Mouse (Mus musculus): ENCODE data around the gene Itgae.

Gene Itgae

DNA sequence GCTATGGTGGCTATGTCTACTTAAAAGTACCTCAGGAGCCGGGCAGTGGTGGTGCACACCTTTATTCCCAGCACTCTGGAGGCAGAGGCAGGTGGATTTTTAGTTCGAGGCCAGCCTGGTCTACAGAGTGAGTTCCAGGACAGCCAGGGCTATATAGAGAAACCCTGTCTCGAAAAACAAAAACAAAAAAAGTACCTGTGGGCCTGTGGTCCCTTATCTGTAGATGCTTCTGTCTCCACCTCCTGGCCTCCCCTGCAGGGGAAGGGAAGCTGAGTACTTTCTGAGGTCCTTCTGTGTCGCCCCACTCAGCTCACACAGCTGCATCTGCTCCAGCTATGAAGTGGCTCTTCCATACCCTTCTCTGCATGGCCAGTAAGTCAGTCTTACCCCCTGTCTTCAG, at the start of gene Itgae:
Gene Itgae, plus strand, starts transcription at position 301 of the 400 bp plus-strand sequence.
- CTCF ChIA-PET, result no interaction called here

DNA sequence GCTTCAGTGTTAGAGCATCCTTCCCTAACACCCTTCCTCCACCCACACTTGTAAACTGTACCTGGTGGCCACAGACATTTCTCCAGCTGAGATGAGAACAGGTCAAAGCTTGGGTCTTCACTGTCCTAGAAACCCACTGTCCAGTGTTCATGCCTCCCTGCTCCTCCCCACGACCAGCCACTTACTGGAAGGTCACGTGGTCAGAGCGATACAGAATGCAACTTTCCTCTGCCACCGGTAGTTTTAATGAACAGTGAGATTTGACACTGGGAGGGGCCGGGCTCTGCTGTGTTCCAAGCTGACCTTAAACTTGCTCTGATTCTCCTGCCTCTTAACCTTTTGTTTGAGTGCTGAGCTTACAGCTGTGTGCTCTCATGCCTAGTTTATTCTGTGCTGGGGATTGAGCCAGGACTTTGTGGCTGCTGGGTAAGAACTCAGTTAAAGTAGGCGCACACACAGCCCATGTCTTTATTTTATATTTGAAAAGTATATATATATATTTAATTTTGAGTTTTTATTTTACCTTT, 46.1 kb upstream of the Itgae start:
- CTCF ChIA-PET, result no interaction called here

DNA sequence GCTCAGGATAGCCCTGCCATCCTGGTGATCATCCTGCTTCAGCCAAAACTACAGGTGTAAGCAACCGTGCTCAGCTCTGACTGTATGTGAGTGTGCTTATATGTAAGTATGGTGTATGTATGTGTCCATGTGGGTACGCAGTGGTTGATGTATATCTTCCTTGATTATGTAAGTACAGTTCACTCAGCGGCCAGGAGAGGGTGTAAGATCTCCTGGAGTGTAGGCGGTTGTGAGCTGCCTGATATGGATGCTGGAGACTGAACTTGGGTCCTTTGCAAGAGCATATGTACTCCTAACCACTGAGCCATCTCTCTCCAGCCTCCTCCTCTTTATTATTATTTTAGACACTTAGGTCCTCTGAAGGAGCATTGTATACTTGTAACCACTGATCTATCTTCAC, 45.6 kb upstream of the Itgae start:
- CTCF ChIA-PET, result no interaction called here

DNA sequence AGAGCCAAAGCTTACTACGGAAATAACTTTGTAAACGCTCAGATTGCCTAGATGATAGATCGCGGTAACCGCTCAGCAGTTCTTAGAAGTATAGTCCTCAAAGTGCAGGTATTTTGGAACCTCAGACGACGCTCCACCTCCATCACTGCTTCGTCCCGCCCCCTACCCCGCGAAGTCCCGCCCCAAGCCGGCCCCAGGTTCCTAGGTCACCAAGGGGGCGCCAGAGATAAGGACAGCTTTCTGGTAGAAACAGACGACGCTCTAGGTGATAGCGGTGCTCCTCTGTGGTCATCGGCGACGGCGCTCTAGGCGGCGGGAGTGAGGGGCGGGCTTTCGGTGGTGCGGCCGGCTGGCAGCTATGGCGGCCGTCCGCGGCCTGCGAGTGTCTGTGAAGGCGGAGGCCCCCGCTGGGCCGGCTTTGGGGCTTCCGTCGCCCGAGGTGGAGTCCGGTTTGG, 42.8 kb upstream of the Itgae start, which contains the start of gene Ncbp3:
Gene Ncbp3, plus strand, starts transcription at position 242 of the 455 bp plus-strand sequence.
- CTCF ChIA-PET, result interaction anchor here (0.6 to 2.1 kb wide), 3 partner anchors 24 to 169 kb away, joined by 4 to 10 read pairs (median 5); no protein-coding TSS in a partner anchor

DNA sequence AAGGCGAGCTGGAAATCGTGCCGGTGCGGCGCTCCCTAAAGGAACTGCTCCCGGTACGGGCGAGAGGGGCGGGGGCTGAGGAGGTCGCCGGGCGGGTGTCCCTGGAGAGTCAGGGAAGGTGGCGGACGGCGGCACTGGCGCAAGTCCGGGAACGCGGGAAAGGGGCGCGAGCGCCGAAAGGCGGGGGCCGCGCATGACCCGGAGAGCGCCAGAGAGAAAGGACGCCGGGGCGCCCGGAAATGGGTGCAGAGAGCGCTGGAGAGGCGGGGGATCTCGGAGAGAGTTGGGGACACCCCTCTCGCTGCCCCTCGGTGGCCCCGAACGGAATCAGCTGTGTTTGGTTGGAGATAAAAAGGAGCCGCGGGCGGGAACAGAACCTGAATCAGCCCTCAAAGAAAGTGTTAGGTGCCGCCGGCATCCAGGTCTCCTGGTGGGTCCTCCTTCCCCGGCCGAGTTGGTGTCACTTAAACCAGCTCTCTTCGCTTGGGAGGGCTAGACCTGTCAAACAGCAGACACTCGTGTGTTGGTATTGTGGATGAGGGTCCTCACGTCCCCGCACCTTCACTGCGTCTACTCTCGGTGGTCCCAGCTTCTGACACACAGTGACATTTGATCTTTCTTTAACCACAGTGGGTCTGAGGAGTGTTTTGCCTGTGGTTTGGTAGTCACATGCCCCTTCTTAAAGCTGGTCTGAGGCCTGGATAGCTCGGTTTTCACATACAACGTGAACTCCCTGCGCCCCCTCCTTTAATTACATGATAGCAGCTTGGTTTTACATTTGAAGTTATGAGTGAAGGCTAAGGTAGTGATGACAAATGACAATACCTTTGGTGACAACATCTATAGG, 42.1 kb upstream of the Itgae start:
- CTCF ChIA-PET, result interaction anchor here (0.5 to 2.1 kb wide), 4 partner anchors 16 to 108 kb away, joined by 4 to 10 read pairs (median 4); no protein-coding TSS in a partner anchor

DNA sequence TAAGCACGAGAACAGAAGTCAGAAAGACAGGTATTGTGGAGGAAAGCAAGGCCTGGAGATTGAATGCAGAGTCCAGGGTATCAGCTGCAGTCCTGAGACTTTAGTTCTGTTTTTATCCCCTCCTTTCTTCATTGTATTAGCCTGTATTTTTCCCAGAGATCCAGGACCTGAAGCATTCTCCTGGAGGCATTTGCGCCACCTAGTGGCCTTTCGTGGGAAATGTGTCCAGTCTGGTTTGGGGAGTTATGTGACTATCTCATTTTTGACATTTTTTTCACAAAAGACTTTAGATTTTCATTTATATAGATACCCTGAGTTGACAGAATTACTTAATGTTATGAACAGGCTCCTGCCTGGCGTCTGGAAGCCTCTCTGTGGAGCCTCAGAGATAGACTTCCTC, 41.0 kb upstream of the Itgae start:
- CTCF ChIA-PET, result interaction anchor here (0.7 to 2.1 kb wide), 2 partner anchors 42 to 622 kb away, joined by 3 to 10 read pairs; no protein-coding TSS in a partner anchor

DNA sequence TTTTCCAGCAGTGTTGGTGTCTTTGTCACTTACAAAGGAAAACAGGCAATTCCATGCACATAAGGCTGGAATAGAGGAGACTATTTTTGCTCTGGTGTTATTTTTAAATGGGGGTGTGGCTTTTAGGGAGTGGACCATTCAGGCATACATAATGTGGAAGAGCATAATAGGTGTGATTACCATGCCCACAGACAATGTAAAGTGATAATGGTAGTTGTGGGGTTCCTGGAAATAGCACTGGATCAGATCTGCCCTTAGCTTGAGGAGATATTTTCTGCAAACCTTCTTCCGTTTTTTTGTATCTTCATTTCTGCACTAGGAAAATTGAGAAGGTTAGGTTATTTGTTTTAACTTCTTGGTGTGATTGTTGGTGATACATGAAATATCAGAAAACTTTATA, 37.6 kb upstream of the Itgae start:
- CTCF ChIA-PET, result interaction anchor here (0.6 kb wide), 1 partner anchor 128 kb away, joined by 3 read pairs; no protein-coding TSS in a partner anchor

DNA sequence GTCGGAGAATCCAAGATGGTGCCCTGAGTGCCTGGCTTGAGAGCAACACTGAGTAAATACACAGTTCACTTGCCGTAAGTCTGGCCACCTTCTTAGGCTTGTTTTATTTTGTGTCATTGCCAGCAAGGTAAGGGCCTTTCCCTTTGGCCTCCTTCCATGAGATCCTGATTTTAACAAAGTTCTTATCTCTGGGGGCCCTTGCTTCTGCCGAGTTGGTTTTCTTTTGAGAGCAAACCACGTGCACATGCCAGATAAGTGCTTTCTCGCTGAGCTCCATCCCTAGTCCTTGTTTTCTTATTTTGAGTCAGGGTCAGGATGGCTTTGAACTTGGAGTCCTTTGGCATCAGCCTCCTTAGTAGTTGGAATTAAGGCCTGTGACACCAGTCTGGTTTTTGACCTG, 32.7 kb upstream of the Itgae start:
- CTCF ChIA-PET, result no interaction called here

DNA sequence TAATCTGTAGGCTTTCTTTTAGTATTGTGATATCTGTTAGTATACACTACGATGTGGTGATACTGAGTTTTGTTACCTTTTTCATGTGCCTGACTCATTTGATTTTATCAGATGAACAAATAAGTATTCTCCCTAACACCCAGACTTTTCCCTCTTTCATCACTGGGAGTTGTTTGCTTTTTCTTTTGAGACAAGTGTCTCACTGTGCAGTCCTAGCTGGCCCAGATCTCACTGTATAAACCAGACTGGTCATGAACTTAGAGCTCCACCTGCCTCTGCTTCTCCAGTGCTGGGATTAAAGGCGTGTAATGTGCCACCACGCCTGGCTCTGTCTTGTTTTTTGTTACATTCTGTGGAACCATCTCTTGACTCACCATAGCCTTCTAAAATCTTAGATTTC, 30.8 kb upstream of the Itgae start:
- CTCF ChIA-PET, result no interaction called here

DNA sequence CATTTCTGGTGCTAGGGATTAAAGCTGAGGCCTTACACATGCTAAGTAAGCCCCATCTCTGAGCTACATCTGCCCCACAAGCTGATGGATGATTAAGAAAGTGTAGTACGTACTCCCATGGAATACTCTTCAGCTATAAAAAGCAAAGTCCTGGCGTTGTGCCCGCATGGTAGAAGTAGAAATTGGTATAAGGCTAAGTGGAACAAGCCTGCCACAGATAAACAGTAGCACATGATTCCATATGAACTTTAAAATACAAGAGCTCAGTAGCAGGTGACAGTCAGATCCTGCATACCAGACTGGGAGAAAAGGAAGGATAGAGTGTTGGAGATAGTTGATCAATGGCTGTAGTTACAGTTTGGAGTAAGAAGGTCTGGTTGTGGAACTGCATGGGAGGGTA, 29.0 kb upstream of the Itgae start:
- CTCF ChIA-PET, result no interaction called here

DNA sequence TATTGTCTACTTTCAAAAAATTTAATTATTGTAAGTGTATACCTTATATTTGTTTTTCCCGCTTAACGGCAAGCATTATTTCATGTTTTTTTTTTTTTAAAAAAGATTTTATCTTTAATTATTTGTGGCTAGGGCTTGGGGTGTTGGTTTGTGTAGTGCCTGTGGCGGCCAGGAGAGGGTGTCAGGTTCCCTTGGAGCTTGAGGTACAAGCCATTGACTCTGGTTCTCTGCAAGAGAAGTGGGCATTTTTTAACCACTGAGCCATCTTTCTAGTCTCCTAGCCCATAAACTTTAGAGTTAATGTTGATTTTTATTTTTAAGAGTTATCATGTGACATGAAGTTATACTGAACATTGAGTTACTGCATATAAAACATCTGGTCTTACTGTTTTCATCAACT, 18.5 kb upstream of the Itgae start:
- CTCF ChIA-PET, result interaction anchor here (0.6 to 0.7 kb wide), 2 partner anchors 84 to 1007 kb away, joined by 3 to 7 read pairs; no protein-coding TSS in a partner anchor

DNA sequence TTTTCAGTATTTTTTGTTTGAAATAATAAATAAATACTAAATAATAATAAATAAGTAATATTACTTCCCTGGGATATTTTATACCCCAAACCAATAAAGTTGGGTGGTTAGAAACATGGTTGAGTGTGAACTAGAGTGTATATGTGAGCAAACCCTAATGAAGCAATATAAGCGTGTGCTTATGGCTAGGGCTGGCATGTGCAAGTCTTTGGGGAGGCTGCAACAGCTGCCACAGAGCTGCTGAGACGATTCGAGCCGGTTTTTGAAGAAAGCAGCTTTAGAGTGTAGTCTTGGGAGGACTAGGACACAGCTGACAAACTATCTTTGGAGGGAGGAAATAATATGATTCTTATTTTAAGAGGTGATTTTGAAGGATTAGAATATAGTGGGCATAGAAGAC, 14.1 kb upstream of the Itgae start:
- CTCF ChIA-PET, result no interaction called here

DNA sequence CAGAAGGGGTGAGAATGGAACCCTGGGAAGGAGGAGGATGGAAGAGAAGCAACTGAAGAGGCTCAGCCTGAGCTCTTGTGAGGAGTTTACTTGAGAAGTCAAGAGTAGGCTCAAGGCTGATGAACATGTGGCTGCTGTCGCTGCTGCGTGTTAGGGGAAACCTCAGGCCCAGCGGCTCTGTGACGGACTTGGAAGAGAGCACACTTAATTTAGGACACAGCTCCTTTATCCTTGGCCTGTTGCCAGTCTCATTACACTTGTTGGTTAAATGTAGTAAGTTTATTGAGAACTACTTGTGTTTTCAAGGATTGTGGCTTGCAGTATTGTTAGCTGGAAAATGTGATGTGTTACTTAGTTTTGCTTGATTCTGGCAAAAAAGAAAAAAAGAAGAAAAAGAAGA, 13.7 kb upstream of the Itgae start:
- CTCF ChIA-PET, result no interaction called here

DNA sequence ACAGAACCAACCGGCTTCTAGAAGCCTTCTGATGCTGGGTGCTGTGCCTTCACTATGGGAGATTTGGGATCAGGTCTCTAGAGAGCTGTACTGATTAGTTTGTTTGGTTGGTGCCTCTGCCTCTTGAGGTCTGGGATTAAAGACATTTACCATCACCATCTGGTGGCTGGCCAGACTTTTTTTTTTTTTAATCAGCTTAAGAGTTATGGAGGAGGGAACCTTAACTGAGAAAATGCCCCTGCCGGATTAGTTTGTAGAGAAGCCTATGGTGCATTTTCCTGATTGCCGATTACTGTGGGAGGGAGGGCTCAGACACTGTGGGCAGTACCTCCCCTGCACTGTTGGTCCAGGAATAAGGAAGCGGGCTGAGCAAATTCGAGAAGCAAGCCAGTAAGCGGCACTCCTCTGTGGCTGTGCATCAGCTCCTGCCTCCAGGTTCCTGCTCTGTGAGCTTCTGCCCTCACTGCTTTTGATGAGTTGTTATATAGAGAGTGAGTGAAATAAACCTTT, 13.1 kb upstream of the Itgae start:
- CTCF ChIA-PET, result interaction anchor here (0.5 kb wide), 1 partner anchor 28 kb away, joined by 5 read pairs; no protein-coding TSS in a partner anchor

DNA sequence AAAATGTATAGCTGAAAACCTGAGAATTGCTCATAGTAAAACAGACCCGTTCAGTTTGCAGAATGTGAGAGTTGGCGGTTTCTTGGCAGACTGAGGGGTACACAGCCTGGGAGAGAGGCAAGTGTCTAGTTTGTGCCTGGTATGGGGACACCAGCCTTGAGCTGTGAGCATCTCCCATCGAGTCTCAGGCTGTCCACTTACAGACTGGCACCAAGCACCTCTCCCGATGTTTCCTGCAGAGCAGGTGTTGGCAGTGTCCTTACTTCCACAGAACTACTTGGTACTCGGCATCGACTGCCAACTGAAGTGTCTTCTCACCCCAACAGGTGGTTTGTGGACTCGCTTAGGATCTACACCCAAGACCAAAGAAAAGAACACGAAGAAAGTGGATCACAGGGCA, 11.8 kb upstream of the Itgae start:
- CTCF ChIA-PET, result no interaction called here

DNA sequence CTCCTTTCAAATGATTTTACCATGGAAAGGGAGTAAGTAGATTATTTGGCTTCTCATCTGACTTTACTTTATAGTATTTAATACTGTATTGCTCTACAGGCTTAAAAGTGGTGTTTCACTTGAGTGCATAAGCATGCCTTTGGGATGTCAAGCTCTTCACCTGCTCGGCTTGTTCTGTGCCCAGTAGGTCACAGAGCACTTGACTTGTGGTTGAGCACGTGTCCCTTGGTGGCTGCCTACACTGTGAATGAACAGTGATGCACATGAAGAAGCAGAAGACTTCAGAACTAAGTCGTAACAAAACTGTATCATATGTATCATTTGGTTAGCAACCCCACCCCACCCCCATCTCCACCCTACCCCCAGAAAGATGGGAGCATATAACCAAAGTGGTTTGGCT, 10.1 kb upstream of the Itgae start:
- CTCF ChIA-PET, result no interaction called here

DNA sequence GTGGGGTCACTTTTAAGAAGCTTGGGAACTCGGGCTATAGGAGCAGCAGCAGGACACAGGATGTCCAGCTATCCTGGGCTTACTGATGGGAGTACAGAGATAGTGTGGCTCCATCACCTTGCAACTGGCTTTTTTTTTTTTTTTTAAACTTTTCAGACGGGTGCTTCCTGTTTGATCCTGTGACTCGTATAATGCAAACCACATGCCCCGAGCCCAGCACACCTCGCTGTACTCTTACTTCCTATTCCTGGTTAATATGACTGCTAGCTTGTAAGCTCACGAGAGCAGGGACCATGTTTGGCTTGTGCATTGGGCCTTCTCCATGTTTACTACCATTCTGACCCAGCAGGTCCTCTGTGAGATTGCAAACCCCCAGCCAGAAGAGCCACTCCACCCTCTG, 6.1 kb upstream of the Itgae start:
- CTCF ChIA-PET, result interaction anchor here (0.6 kb wide), 1 partner anchor 70 kb away, joined by 4 read pairs; no protein-coding TSS in a partner anchor

DNA sequence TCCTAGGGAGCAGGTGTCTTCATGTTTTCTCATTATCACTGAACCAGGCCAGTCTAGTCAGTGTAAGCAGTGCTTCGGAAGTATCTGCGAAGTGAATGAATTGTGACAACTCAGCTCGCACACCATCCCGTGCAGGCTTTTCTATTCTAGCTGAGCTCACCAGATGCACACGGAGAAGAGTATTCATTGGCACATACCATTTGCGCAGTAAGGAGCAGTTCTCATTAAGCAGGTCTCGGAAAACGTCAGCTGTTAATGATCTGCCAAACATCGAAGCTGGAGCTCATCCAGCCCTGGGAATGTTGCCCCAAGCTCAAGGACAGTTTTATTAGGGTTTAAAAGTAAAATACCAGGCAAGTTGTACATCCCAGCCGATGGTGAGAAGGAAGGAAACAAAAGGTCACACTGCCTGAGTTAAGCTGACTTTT, 5.6 kb upstream of the Itgae start:
- CTCF ChIA-PET, result no interaction called here

DNA sequence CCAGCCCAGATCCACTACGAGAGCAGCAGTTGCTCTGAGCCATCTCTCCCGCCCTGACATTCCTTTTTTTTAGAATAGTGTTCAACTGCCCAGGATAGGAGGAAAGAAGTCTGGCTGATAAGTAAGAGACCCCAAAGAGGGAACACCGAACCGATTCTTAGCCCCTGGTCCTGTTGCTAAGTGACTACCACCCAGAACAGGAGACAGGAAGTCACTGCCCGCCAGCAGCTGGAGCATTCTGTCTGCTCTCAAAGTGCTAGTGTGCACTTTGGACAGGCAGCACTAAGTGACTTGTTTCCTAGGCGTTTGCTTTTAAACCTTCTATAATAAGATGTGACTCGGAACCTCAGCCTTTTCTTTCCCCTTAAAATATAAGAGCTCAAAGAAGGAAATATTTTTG, 5.0 kb upstream of the Itgae start:
- CTCF ChIA-PET, result no interaction called here

DNA sequence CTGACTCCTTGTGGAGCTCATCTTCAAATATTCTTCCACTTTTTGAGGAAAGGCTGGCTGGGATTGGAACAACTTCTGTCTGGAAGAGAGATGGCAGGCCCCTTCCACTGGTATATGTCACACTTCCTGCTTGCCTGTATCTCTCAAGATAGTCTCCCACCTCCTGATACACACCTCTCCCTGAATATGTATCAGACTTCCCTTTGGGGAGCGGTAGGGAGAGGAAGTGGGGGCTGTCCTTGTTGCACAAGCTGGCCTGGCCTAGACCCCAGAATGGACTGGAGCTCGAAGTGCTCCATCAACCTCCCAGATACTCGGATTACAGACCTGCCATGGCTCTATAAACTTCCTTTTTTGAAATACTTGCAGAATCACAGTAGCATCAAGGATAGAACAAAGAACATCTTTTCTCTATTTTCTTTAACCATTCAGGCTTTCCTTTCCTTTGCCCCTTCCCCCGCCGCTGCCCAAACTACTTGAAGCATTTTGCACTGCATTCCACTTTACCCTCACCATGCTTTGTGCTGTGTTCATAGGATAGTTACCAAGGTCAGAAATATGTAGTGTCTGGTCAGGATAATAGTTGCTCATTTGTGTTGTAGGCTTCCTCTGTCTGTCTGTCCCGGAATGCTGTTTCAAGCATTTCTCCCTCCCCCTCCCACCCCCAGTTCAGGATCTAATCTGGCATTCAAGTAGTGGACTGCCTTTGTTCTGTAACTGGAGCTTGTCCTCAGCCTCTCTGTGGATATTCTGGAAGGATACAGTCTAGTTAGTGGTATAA, 2.5 kb upstream of the Itgae start:
- CTCF ChIA-PET, result no interaction called here

DNA sequence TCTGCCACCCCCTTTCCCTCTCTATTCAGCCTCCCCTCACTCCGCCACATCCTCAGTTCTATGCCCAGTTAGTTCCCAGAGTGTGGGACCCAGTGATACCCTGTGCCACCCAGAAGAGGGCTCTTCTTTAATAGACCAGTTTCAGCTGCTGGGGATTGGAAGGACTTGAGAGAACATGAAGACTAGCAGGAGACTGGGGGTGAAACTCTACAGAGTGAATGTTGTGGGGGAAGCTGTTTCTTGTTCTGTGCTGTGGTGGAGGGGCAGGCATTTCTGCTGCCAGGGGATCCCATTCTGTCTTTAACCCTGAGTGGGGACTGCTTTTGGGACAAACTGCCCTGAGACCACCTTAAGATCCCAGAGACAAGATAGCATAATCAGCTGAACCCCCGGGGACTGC, 443 bp downstream of the Itgae start:
- CTCF ChIA-PET, result interaction anchor here (0.6 kb wide), 1 partner anchor 132 kb away, joined by 5 read pairs; no protein-coding TSS in a partner anchor

DNA sequence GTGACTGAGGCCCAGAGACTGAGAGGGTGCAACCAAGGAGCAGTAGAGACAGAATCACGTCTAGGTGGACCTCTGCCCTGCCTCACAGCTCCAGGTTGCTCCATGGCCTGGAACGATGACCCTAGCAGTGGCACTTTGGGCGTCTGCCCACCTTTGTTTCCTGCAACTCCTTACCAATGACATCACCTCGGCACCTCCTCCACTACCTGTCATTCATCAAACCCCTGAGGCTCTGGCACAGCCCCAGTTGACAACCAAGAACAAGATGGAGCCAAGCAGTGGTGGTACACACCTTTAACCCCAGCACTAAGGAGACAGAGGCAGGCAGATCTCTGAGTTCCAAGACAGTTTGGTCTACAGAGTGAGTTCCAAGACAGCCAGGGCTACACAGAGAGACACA, 1.7 kb downstream of the Itgae start:
- CTCF ChIA-PET, result no interaction called here

Data from spleen, embryonic (tissue).